Mouse (Mus musculus) kidney, adult 2 months (tissue): ENCODE results near the gene 6820408C15Rik.

Experiments used
- CTCF ChIP-seq: fragments of 200-500 bp; conservative IDR thresholded peaks from 2 replicates; pipeline ENCODE4 v1.5.1; 2011; ENCODE audit warnings: low read depth, mild to moderate bottlenecking, control low read depth, low read length, moderate library complexity, mixed read lengths; ENCODE audit not compliant: insufficient read depth, insufficient read length
- POLR2A ChIP-seq: fragments of 200-500 bp; IDR thresholded peaks from one replicate; pipeline ENCODE4 v1.6.1; 2011; ENCODE audit warnings: low read depth, low read length, control low read depth

GRCm38 (mm10) chr2:152409781-152410180, 5.6 kb upstream of the 6820408C15Rik start:
- TF ChIP-seq POLR2A (no peak), CTCF (no peak)
